Mouse (Mus musculus) intestine, embryonic 14.5 days (tissue): ENCODE results near the gene Agpat2. TPM values are rescaled to one million over a fixed set of nuclear protein-coding genes. Genes with fewer than 3 reads are reported as not detected.

ENCODE experiments used
- ATAC-seq: fragments of 200-750 bp; cut with Nextera tagmentation; replicated peaks from 2 replicates; pipeline ENCODE4 v1.8.0; 2017; ENCODE audit warnings: low read depth, moderate number of reproducible peaks, moderate TSS enrichment, moderate library complexity; ENCODE audit not compliant: low FRiP score, low TSS enrichment
- DNase-seq: peaks from one replicate; pipeline ENCODE4 v3.0.0-alpha.2; 2018; ENCODE audit warnings: low spot score
- H3K27ac ChIP-seq: fragments of 300-500 bp; sonication (generic); 2 replicates; pipeline ENCODE4 v1.5.1; 2014; ENCODE audit warnings: low read depth, mild to moderate bottlenecking, control low read depth
- H3K27me3 ChIP-seq: fragments of 300-500 bp; sonication (generic); replicated peaks from 2 replicates; pipeline ENCODE4 v1.6.1; 2014; ENCODE audit warnings: low read length, control low read depth; ENCODE audit not compliant: control insufficient read depth, insufficient read depth
- H3K36me3 ChIP-seq: fragments of 300-500 bp; sonication (generic); 2 replicates; pipeline ENCODE4 v1.6.1; 2014; ENCODE audit warnings: low read length, control low read depth; ENCODE audit not compliant: control insufficient read depth, insufficient read depth
- H3K4me1 ChIP-seq: fragments of 300-500 bp; sonication (generic); replicated peaks from 2 replicates; pipeline ENCODE4 v1.6.1; 2014; ENCODE audit warnings: low read length, control low read depth, mixed read lengths; ENCODE audit not compliant: control insufficient read depth, insufficient read depth
- H3K4me2 ChIP-seq: fragments of 300-500 bp; sonication (generic); 2 replicates; pipeline ENCODE4 v1.6.1; 2014; ENCODE audit warnings: low read length
- H3K4me3 ChIP-seq: fragments of 300-500 bp; sonication (generic); 2 replicates; pipeline ENCODE4 v1.5.1; 2014; ENCODE audit warnings: low read depth, low read length, control low read depth, mixed read lengths
- H3K9ac ChIP-seq: fragments of 300-500 bp; sonication (generic); 2 replicates; pipeline ENCODE4 v1.6.1; 2014; ENCODE audit warnings: mild to moderate bottlenecking, low read length
- H3K9me3 ChIP-seq: fragments of 300-500 bp; sonication (generic); 2 replicates; pipeline ENCODE4 v1.6.1; 2016; ENCODE audit warnings: low read length, control low read depth; ENCODE audit not compliant: control insufficient read depth
- WGBS: fragments of 180-500 bp; shearing (Covaris S2); extraction: QIAGEN DNeasy Blood & Tissue Kit; methylation state at CpG from one replicate; pipeline ENCODE4 v1.1.7; 2014; 5-methylcytosine and 5-hydroxymethylcytosine counted together
- polyA plus RNA-seq: library from polyadenylated mRNA; unstranded; fragments of >200 nt; fragmentation: Nextera tagmentation; extraction: Ambion mirVana; gene quantifications from 2 replicates; pipeline ENCODE4 v1.2.1, GENCODE M21; 2014

Agpat2 gene
- polyA plus RNA-seq, 1 experiment from 2014 or later = 53.8 TPM

DNA sequence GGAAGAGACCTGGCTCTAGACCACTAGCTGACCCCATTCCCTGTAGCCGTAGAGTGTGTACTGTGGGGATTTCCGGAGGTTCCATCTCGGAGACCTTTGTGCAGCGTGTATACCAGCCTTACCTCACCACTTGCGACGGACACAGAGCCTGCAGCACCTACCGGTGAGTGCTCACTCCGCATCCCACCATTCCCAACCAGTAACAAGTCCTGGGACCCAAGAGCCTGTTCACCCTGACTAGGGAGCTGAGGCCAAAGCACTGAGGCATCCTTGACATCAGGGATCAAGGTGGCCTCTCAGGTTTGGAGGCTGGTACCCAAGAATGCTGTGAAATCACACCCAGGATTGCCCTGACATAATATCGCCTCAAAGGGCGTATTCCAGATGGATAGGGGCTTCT, 14.9 kb downstream of the Agpat2 start:
- Histone ChIP-seq H3K27me3 (no peaks in the 10 kb centered on the region), H3K9me3 (no peaks in the 10 kb centered on the region), H3K4me1 (0 out of 2 replicates have a peak, but pooled peaks cover 4% of the 10 kb centered on the region), H3K4me2 (no peak overlapping the region; the same call in 1 of the 2 replicates), H3K9ac (peak overlapping the region; percentile 17), H3K27ac (no peak overlapping the region), H3K4me3 (no peak overlapping the region), H3K36me3 (peaks cover 19% of the 10 kb centered on the region; the same call in 1 of the 2 replicates)
- ATAC-seq (no peak), DNase-seq (no peak)
- 86% methylated on average over 10 of the region's 10 CpGs for WGBS

DNA sequence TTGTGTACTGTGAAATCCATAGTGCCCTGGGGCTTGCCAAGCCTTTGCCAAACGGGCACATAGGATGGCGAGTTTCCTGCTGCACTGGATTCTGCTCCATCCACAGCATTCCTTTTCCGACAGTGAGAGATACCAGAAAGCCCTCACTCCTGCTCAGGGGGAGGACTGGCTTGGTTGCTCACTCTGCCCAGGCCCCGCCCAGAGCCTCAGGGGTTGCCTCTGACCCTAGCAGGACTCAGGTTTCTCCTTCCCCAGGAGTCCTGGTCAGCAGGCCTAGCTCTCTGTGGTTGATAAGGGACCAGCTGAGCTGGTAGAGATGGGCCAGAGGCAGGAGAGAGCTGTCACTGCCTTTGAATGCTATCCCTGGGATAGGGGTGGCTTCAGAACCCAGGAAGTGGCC, 15.6 kb downstream of the Agpat2 start:
- peak overlapping the region; percentile 17 for H3K9ac ChIP-seq
- H3K9me3 ChIP-seq = no peaks in the 10 kb centered on the region
- H3K4me1 ChIP-seq = 0 out of 2 replicates have a peak, but pooled peaks cover 4% of the 10 kb centered on the region
- H3K27me3 ChIP-seq = no peaks in the 10 kb centered on the region
- H3K4me3 ChIP-seq = no peak overlapping the region
- peaks cover 14% of the 10 kb centered on the region; the same call in 1 of the 2 replicates for H3K36me3 ChIP-seq
- ATAC-seq = no peak
- peak overlapping the region; percentile 2; the same call in 1 of the 2 replicates for H3K4me2 ChIP-seq
- DNase-seq = no peak
- H3K27ac ChIP-seq = peak overlapping the region; percentile 12; the same call in 1 of the 2 replicates
- WGBS = 24% methylated on average over 4 of the region's 4 CpGs

DNA sequence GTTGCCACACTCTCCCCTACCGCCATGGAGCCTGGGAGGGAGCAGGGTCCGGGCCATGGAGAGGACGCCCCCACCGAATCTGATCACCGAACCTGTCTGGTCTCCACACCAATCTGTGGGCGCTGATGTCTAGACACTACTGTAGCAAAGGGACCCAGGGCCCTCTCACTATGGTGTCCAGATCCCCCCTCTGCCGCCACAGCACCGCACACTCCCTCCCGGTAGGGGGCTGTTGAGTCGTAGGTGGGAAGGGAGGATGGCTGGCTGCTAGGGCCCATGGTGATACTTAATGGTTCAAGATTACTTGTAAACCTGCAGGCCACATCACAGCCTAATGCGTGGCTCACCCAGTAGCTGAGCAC, 17.2 kb downstream of the Agpat2 start:
- DNase-seq (no peak), ATAC-seq (peak; percentile 17)
- no peaks in the 10 kb centered on the region for H3K9me3 ChIP-seq
- peak overlapping the region; percentile 16; the same call in 1 of the 2 replicates for H3K27ac ChIP-seq
- peak overlapping the region; percentile 50 for H3K4me3 ChIP-seq
- H3K9ac ChIP-seq = peak overlapping the region; percentile 58
- no peaks in the 10 kb centered on the region for H3K27me3 ChIP-seq
- WGBS = 4% methylated on average over 11 of the region's 11 CpGs
- no peaks in the 10 kb centered on the region; the same call in 1 of the 2 replicates for H3K36me3 ChIP-seq
- peak overlapping the region; percentile 62 for H3K4me2 ChIP-seq
- 0 out of 2 replicates have a peak, but pooled peaks cover 4% of the 10 kb centered on the region for H3K4me1 ChIP-seq

DNA sequence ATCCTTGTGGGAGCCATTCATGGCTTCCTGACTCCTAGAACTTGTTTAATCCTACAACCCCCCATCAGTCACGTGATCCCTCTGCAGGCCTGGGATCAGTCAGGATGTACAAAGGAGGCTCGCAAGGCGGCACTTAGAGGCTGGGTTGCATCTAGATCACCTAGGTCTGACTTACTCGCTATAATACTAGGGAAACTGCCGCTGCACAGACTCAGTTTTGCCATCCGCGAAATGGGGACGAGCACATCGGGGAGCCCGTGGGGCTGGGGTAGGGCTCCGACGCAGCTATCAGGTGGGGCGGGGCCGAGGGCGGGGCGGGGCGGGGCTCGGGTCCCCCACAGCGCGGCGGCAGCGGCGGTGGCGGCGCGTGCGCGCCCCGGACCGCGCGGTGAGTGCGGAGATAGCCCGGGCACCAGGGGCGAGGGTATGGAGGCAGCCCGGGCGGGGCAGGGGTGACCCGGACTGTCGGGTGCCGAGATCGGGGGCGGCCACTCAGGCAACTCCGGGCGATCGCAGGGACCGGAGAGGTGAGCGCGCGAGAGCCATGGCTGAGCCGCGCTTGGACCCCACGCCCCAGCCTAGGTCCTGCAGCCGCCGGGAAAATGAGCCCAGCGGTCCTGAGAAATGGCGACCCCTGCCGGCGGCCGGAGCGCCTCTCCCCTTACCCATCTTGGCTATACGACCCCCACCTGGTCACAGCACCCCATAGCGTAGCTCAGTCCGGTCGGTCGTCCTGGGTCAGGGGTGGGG, 17.7 kb downstream of the Agpat2 start, which contains the start of gene Gm20532:
Gm20532 (plus strand) TSS at position 346 of the 750 bp plus-strand sequence.
- DNase-seq (peak; percentile 90), ATAC-seq (peak; percentile 77)
- peak within 1 kb of the TSS; percentile 58 for H3K9ac ChIP-seq
- H3K4me1 ChIP-seq = 0 out of 2 replicates have a peak, but pooled peaks cover 4% of the 10 kb centered on the region
- H3K4me3 ChIP-seq = peak within 1 kb of the TSS; percentile 50
- H3K36me3 ChIP-seq = no peaks in the 10 kb centered on the region
- H3K4me2 ChIP-seq = peak within 1 kb of the TSS; percentile 62
- no peaks in the 10 kb centered on the region for H3K9me3 ChIP-seq
- no peaks in the 10 kb centered on the region for H3K27me3 ChIP-seq
- H3K27ac ChIP-seq = peak within 1 kb of the TSS; percentile 16
- WGBS = under 1% methylated on average over 50 of the region's 65 CpGs

DNA sequence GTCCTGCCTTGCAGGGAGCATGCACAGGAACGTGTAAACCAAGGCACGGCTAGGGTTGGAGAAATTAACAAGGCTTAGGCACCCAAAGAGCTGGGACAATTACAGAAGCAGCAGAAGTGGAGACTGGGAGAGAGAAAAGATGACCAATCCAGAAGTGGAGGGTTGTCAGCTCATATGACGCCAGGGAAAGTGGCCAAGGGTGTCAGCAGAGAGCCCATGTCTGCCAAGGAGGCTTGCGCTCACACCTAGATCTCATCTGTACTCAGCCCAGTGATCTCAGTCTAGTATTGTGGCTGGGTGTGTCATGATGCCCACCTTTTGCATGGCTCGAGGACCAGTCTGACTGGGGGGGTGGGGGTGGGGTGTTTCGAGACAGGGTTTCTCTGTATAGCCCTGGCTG, 18.5 kb downstream of the Agpat2 start:
- Histone ChIP-seq H3K27ac (peak overlapping the region; percentile 16), H3K4me1 (0 out of 2 replicates have a peak, but pooled peaks cover 4% of the 10 kb centered on the region), H3K9ac (peak overlapping the region; percentile 44), H3K4me3 (peak overlapping the region; percentile 21), H3K9me3 (no peaks in the 10 kb centered on the region), H3K36me3 (no peaks in the 10 kb centered on the region), H3K27me3 (no peaks in the 10 kb centered on the region), H3K4me2 (no peak overlapping the region)
- 59% methylated on average over 6 of the region's 6 CpGs for WGBS
- ATAC-seq (no peak), DNase-seq (no peak)

DNA sequence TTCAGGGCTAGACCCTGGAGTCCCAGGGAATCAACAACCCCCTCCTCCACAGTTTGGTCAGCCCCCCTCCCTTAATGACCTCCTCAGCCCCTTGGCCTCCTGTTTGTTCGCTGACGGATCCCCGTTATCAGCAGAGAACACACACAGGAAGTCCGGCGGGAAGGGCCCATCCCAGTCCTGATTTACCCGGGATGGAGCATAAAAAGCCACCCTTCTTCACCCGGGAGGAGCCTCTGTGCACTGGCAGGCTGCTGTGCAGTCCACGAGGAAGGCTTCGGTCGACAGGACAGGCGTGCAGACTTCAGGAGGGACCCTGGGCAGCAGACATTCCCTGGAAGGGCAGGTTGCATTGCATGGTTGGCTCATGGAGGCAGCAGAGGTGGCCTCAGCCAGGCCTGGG, 20.6 kb downstream of the Agpat2 start:
- DNase-seq = no peak
- Histone ChIP-seq H3K9me3 (no peaks in the 10 kb centered on the region), H3K4me3 (peak overlapping the region; percentile 15; the same call in 1 of the 2 replicates), H3K9ac (peak overlapping the region; percentile 32), H3K4me1 (peaks cover 5% of the 10 kb centered on the region; the same call in 1 of the 2 replicates), H3K27me3 (no peaks in the 10 kb centered on the region), H3K36me3 (no peaks in the 10 kb centered on the region), H3K27ac (peak overlapping the region; percentile 38; the same call in 1 of the 2 replicates), H3K4me2 (no peak overlapping the region)
- WGBS = 40% methylated on average over 11 of the region's 11 CpGs
- ATAC-seq = no peak

DNA sequence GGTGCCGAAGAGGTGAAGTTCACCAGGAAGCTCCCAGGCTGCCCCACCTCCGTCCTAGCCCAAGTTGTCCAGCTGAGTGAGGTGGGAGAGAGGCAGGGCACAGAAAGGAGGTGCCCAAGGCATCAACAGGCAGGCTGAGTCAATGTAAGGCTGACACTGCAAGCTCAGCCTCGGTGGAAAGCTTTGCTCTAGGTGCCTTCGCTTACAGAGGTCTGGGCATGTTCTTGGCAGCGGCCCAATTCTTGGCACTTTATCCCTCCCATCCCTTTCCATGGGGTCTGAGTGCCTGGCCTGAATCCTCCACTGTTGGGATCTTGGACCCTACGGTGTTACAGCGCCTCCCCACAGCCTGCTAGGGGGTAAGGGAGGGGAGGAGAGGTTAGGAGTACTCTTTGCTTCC, 21.5 kb downstream of the Agpat2 start:
- DNase-seq (no peak), ATAC-seq (no peak)
- H3K27me3 ChIP-seq = no peaks in the 10 kb centered on the region
- WGBS = 85% methylated on average over 7 of the region's 7 CpGs
- peak overlapping the region; percentile 38; the same call in 1 of the 2 replicates for H3K27ac ChIP-seq
- no peak overlapping the region for H3K4me3 ChIP-seq
- H3K9me3 ChIP-seq = no peaks in the 10 kb centered on the region
- no peak overlapping the region for H3K4me2 ChIP-seq
- peaks cover 6% of the 10 kb centered on the region; the same call in 1 of the 2 replicates for H3K4me1 ChIP-seq
- H3K36me3 ChIP-seq = no peaks in the 10 kb centered on the region
- H3K9ac ChIP-seq = no peak overlapping the region

DNA sequence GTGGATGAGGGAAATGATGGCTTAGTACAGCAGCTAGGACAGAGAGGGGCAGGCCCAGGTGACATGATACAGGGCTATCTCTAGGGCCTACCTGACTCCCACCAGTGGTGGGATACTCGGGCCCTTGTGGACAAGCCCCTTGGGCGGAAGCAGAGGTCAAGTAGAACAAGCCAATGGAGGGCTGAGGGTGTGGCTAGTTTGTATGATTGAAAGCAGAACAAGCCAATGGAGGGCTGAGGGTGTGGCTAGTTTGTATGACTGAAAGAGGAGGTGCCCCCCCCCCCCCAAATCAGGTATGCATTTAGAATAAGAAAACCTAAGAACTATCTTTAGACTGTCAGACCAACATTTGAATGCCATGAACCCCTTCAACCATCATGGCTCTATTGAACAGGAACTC, 22.0 kb downstream of the Agpat2 start:
- ATAC-seq (no peak), DNase-seq (no peak)
- H3K36me3 ChIP-seq = no peaks in the 10 kb centered on the region
- H3K4me3 ChIP-seq = no peak overlapping the region
- WGBS = 66% methylated on average over 2 of the region's 2 CpGs
- no peaks in the 10 kb centered on the region for H3K9me3 ChIP-seq
- H3K27ac ChIP-seq = no peak overlapping the region
- no peaks in the 10 kb centered on the region for H3K27me3 ChIP-seq
- no peak overlapping the region for H3K4me2 ChIP-seq
- peaks cover 6% of the 10 kb centered on the region; the same call in 1 of the 2 replicates for H3K4me1 ChIP-seq
- no peak overlapping the region for H3K9ac ChIP-seq
